Comparison of ENCODE assay signal across 12 mouse cellular contexts in the genomic region with DNA sequence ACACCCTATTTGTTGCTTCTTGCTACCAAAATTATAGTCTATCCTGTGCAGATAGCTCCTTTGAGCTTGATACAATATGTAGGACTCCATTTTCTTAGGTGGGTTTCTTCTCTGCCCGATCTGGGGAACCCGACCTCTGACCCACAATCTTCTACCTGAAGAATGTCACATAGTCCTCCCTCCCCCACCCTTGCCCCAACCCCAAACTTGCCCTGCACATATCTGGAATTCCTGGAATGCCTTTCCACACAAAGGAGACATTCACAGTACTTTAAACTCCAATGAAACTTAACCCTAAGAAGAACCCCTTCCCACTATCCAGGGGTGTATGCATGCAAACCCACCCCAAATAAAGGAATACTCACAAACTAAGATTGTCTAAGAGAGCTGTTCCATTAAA. TPM values are rescaled to one million over a fixed set of nuclear protein-coding genes. Genes with fewer than 3 reads are reported as not detected.
DNase-seq lines count a peak whose midpoint lies in the region; ATAC-seq lines count a peak whose summit lies in the region.
"Had no signal": no experiment of that assay in that cellular context is flagged by ENCODE, and none has a peak within 500 bp of the region (broad histone marks: within the 10 kb centered on the region; RNA-seq: fewer than 3 reads in every experiment).

No protein-coding gene starts in this region.

- H3K9ac ChIP-seq in heart, embryonic 13.5 days, result 0 out of 2 replicates have a peak overlapping the region, but pooled peaks have one; percentile 8
- H3K9ac ChIP-seq in limb, embryonic 12.5 days (replicated peaks), result no peak overlapping the region
- H3K9ac ChIP-seq: liver, postnatal 0 days had no signal

- intact Hi-C loops in left cerebral cortex, postnatal 4 days (cut with DNase I), result no loop called here

- no peak for DNase-seq in heart, adult 8-10 months (ENCODE audit: low spot score)
- DNase-seq in limb, embryonic 10.5 days (ENCODE audit: low spot score), result no peak
- peak; percentile 73 for DNase-seq in Muller cell, postnatal 12 days (ENCODE audit: inconsistent ontology term)
- peak; percentile 38 for DNase-seq in forelimb bud, embryonic 11.5 days (ENCODE audit: low read depth, low spot score)
- DNase-seq in left cerebral cortex, postnatal 4 days, result no peak
- DNase-seq: cerebellum, adult 11-12 months; liver, postnatal 0 days; right cerebral cortex, adult 18-20 months had no signal

- H3K4me2 ChIP-seq in heart, embryonic 13.5 days, result peak overlapping the region; percentile 53
- H3K4me2 ChIP-seq in limb, embryonic 12.5 days, result no peak overlapping the region
- H3K4me2 ChIP-seq: midbrain, embryonic 11.5 days had no signal

- no peaks in the 10 kb centered on the region for H3K36me3 ChIP-seq in heart, embryonic 13.5 days
- H3K36me3 ChIP-seq in limb, embryonic 12.5 days, result no peaks in the 10 kb centered on the region
- no peaks in the 10 kb centered on the region for H3K36me3 ChIP-seq in limb, embryonic 10.5 days

- H3K4me1 ChIP-seq in heart, embryonic 13.5 days, result peaks cover 24% of the 10 kb centered on the region
- 0 out of 2 replicates have a peak, but pooled peaks cover 5% of the 10 kb centered on the region for H3K4me1 ChIP-seq in limb, embryonic 12.5 days (replicated peaks)
- peaks cover 6% of the 10 kb centered on the region; the same call in 1 of the 2 replicates for H3K4me1 ChIP-seq in limb, embryonic 10.5 days

- ATAC-seq in heart, embryonic 13.5 days (ENCODE audit: extremely low read depth, insufficient number of reproducible peaks, low FRiP score, low TSS enrichment), result no peak
- peak; percentile 50; the same call in 1 of the 2 replicates for ATAC-seq in limb, embryonic 12.5 days (ENCODE audit: insufficient number of reproducible peaks, insufficient read depth, low FRiP score, low TSS enrichment, low read depth)
- ATAC-seq: liver, postnatal 0 days had no signal

- H3K4me3 ChIP-seq in heart, embryonic 13.5 days, result peak overlapping the region; percentile 25
- H3K4me3 ChIP-seq in limb, embryonic 12.5 days (replicated peaks), result no peak overlapping the region
- H3K4me3 ChIP-seq in limb, embryonic 10.5 days, result no peak overlapping the region
- H3K4me3 ChIP-seq: myocyte had no signal

- no peaks in the 10 kb centered on the region for H3K27me3 ChIP-seq in heart, embryonic 13.5 days (replicated peaks)
- H3K27me3 ChIP-seq in limb, embryonic 12.5 days, result no peaks in the 10 kb centered on the region; the same call in 1 of the 2 replicates
- 0 out of 2 replicates have a peak, but pooled peaks cover 2% of the 10 kb centered on the region for H3K27me3 ChIP-seq in limb, embryonic 10.5 days (ENCODE audit: low read depth, poor library complexity, severe bottlenecking)

- H3K27ac ChIP-seq in heart, embryonic 13.5 days (replicated peaks), result peak overlapping the region; percentile 74; the same call in 1 of the 2 replicates
- H3K27ac ChIP-seq in limb, embryonic 12.5 days, result no peak overlapping the region
- H3K27ac ChIP-seq in limb, embryonic 10.5 days, result no peak overlapping the region

- no peaks in the 10 kb centered on the region for H3K9me3 ChIP-seq in heart, embryonic 13.5 days
- H3K9me3 ChIP-seq in limb, embryonic 12.5 days, result no peaks in the 10 kb centered on the region
- H3K9me3 ChIP-seq in limb, embryonic 10.5 days (replicated peaks), result no peaks in the 10 kb centered on the region

- WGBS in heart, embryonic 13.5 days, result 23% methylated on average over 2 of the region's 2 CpGs
- whole genome bisulfite sequencing in limb, embryonic 12.5 days, result 41% methylated on average over 2 of the region's 2 CpGs
- 40% methylated on average over 2 of the region's 2 CpGs for WGBS in limb, embryonic 10.5 days

RNA-seq across cellular contexts. Expression of gene Ndufs6, which starts 17.8 kb away (rescaled TPM):
- 642 and 746 TPM in 2 replicates for polyA plus RNA-seq in heart, embryonic 13.5 days (2015; fragmentation: Nextera tagmentation; extraction: Ambion mirVana)
- total RNA-seq in heart, adult 8-10 months (2022), result 1,000 to 10,000 TPM; 1,175 to 1,391 (median 1,278) TPM
- polyA plus RNA-seq in limb, embryonic 12.5 days (2016; fragmentation: Nextera tagmentation; extraction: Ambion mirVana), result 357 and 378 TPM in 2 replicates
- 398 and 399 TPM in 2 replicates for polyA plus RNA-seq in limb, embryonic 10.5 days (2016; fragmentation: Nextera tagmentation; extraction: Ambion mirVana)
- total RNA-seq in left cerebral cortex, postnatal 4 days (2021), result 100 to 1,000 TPM; 126 to 131 TPM

RNA-seq across cellular contexts. Expression of gene Mrpl36, which starts 17.8 kb away (rescaled TPM):
- polyA plus RNA-seq in heart, embryonic 13.5 days (2015; fragmentation: Nextera tagmentation; extraction: Ambion mirVana), result 152 and 174 TPM in 2 replicates
- 10 to 100 TPM; 55.1 to 69.7 (median 59.7) TPM for total RNA-seq in heart, adult 8-10 months (2022)
- polyA plus RNA-seq in limb, embryonic 12.5 days (2016; fragmentation: Nextera tagmentation; extraction: Ambion mirVana), result 110 and 111 TPM in 2 replicates
- 94.1 and 101 TPM in 2 replicates for polyA plus RNA-seq in limb, embryonic 10.5 days (2016; fragmentation: Nextera tagmentation; extraction: Ambion mirVana)
- 10 to 100 TPM; 26.7 to 31.2 TPM for total RNA-seq in left cerebral cortex, postnatal 4 days (2021)

Comparison
In these comparisons a context has a peak if more than half of its experiments do, and no peak if none do; other contexts are left out.
1. DNase-seq: peak in Muller cell, postnatal 12 days (single experiment) and forelimb bud, embryonic 11.5 days (single experiment); none in heart, adult 8-10 months (single experiment), limb, embryonic 10.5 days (single experiment) and left cerebral cortex, postnatal 4 days (single experiment).